Mouse (Mus musculus) embryonic fibroblast, embryonic 13.5 days (primary cell): ENCODE data around the gene Slc6a9.

Experiments used
- CTCF ChIP-seq: IDR thresholded peaks from 2 replicates; pipeline ENCODE4 v1.5.1; 2011; ENCODE audit warnings: mild to moderate bottlenecking, control low read depth, low read length, moderate library complexity, borderline replicate concordance; ENCODE audit not compliant: insufficient read depth
- POLR2A ChIP-seq: IDR thresholded peaks from 2 replicates; pipeline ENCODE4 v1.6.1; 2011; ENCODE audit warnings: low read depth, mild to moderate bottlenecking, control low read depth, low read length, moderate library complexity

DNA sequence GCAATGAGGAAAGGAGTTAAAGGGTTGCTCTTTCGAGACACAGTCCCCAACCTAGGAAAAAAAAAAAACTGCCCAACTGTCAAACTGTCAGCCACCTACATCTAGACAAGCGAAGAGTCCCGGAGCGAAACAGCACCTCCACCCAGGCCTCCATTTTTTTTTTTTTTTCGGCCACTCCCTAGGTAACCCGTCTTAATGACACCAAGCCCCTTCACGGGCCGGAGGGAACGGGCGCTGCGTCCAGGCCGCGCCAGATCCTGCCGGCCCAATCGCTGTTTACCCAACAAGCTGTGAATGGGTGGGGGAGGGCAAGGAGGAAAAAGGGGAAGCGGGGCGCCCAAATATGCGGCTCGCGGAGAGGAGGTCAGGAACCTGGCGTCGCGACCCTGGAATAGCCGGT, 52.3 kb downstream of the Slc6a9 start:
- no peak for TF ChIP-seq CTCF
- no peak for TF ChIP-seq POLR2A
